Mouse (Mus musculus) neural tube, embryonic 13.5 days (tissue): Measurements from ENCODE around the gene Slc17a5. TPM values are rescaled to one million over a fixed set of nuclear protein-coding genes. Genes with fewer than 3 reads are reported as not detected.
"Not testable (repeated sequence)": the region's sequence is repeated elsewhere in the genome, so short reads cannot be mapped to it uniquely, and the experiment has no call there.

Experiments used
- ATAC-seq: fragments of 200-750 bp; cut with Nextera tagmentation; 2 replicates; pipeline ENCODE4 v1.8.0; 2017; ENCODE audit warnings: low read depth, mild to moderate bottlenecking, moderate TSS enrichment, moderate library complexity
- H3K27ac ChIP-seq: fragments of 300-500 bp; sonication (generic); replicated peaks from 2 replicates; pipeline ENCODE4 v1.5.1; 2015; ENCODE audit warnings: moderate library complexity, mild to moderate bottlenecking, inconsistent platforms
- H3K27me3 ChIP-seq: fragments of 300-500 bp; sonication (generic); 2 replicates; pipeline ENCODE4 v1.6.1; 2015; ENCODE audit warnings: mild to moderate bottlenecking, inconsistent platforms
- H3K36me3 ChIP-seq: fragments of 300-500 bp; sonication (generic); 2 replicates; pipeline ENCODE4 v1.6.1; 2015; ENCODE audit warnings: mild to moderate bottlenecking, inconsistent platforms
- H3K4me1 ChIP-seq: fragments of 300-500 bp; sonication (generic); replicated peaks from 2 replicates; pipeline ENCODE4 v1.6.1; 2015; ENCODE audit warnings: inconsistent platforms
- H3K4me2 ChIP-seq: fragments of 300-500 bp; sonication (generic); 2 replicates; pipeline ENCODE4 v1.6.1; 2015; ENCODE audit warnings: inconsistent platforms, mild to moderate bottlenecking, moderate library complexity
- H3K4me3 ChIP-seq: fragments of 300-500 bp; sonication (generic); 2 replicates; pipeline ENCODE4 v1.5.1; 2015; ENCODE audit warnings: mild to moderate bottlenecking, inconsistent platforms
- H3K9ac ChIP-seq: fragments of 300-500 bp; sonication (generic); 2 replicates; pipeline ENCODE4 v1.6.1; 2015; ENCODE audit warnings: moderate library complexity, mild to moderate bottlenecking, inconsistent platforms
- H3K9me3 ChIP-seq: fragments of 300-500 bp; sonication (generic); 2 replicates; pipeline ENCODE4 v1.6.1; 2016; ENCODE audit warnings: inconsistent platforms
- WGBS: fragments of 180-500 bp; shearing (Covaris S2); methylation state at CpG from one replicate; pipeline ENCODE4 v1.1.7; 2015; 5-methylcytosine and 5-hydroxymethylcytosine counted together
- polyA plus RNA-seq: library from polyadenylated mRNA; unstranded; fragments of >200 nt; fragmentation: Nextera tagmentation; extraction: Ambion mirVana; gene quantifications from 2 replicates; pipeline ENCODE4 v1.2.1, GENCODE M21; 2015

Slc17a5 gene
- polyA plus RNA-seq, 1 experiment from 2014 or later = 15.6 TPM

DNA sequence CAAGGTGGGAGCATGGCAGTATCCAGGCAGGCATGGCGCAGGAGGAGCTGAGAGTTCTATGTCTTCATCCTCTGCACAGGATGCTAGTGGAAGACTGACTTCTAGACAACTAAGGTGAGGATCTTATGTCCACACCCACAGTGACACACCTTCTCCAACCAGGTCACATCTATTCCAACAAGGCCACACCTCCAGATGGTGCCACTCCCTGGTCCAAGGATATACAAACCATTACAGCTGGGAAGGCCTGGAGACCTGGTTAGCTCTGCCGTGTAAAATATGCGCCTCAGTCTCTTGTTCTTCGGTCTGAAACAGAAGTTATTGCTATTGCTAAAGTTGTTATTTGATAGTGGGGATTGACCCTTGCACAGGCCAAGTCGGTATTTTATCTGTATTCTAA lies 99.8 kb downstream of the Slc17a5 start:
- not testable (repeated sequence) for H3K4me3 ChIP-seq, H3K4me2 ChIP-seq, H3K4me1 ChIP-seq, H3K9ac ChIP-seq, H3K27me3 ChIP-seq, ATAC-seq, H3K36me3 ChIP-seq, H3K9me3 ChIP-seq, H3K27ac ChIP-seq
- WGBS = 98% methylated on average over 5 of the region's 5 CpGs

Other genes starting within 250 kb of the Slc17a5 start
- not detected in 2 replicates for gene Gsta2, start 232.3 kb downstream of the Slc17a5 start, polyA plus RNA-seq
- 1.9 TPM in 2 replicates for gene Dppa5a, start 219.9 kb downstream of the Slc17a5 start, polyA plus RNA-seq
- 2.6 and 4.6 TPM in 2 replicates for gene Ooep, start 209.3 kb downstream of the Slc17a5 start, polyA plus RNA-seq
- 0.18 and 0.25 TPM in 2 replicates for gene Ddx43, start 192.3 kb downstream of the Slc17a5 start, polyA plus RNA-seq
- gene Cgas, start 144.8 kb downstream of the Slc17a5 start, polyA plus RNA-seq = 0.64 and 0.85 TPM in 2 replicates
- 26.6 and 28.4 TPM in 2 replicates for gene Mto1, start 139.8 kb downstream of the Slc17a5 start, polyA plus RNA-seq
- gene Gm17324, start 139.3 kb downstream of the Slc17a5 start, polyA plus RNA-seq = 1.3 and 1.5 TPM in 2 replicates
- 3,346 and 3,414 TPM in 2 replicates for gene Eef1a1, start 98.9 kb downstream of the Slc17a5 start, polyA plus RNA-seq
- gene Cd109, start 27.5 kb upstream of the Slc17a5 start, polyA plus RNA-seq = 1.4 and 2.4 TPM in 2 replicates